Mouse (Mus musculus): ENCODE measurements around the gene Pramel1. TPM values are rescaled to one million over a fixed set of nuclear protein-coding genes. Genes with fewer than 3 reads are reported as not detected.
"Not testable (repeated sequence)": the region's sequence is repeated elsewhere in the genome, so short reads cannot be mapped to it uniquely, and the experiment has no call there.

Gene Pramel1
- polyA plus RNA-seq (2016; fragmentation: Nextera tagmentation; extraction: Ambion mirVana), result not detected in 2 replicates

- Histone ChIP-seq H3K27me3 (ENCODE audit: poor library complexity, severe bottlenecking) (peaks cover 5% of the 10 kb centered on the region), H3K9me3 (peaks cover 10% of the 10 kb centered on the region; the same call in 1 of the 2 replicates), H3K36me3 (replicated peaks) (no peaks in the 10 kb centered on the region), H3K4me3 (no peak within 1 kb of the TSS), H3K4me1 (0 out of 2 replicates have a peak, but pooled peaks cover 1% of the 10 kb centered on the region), H3K27ac (no peak within 1 kb of the TSS)
- 80% methylated on average over 26 of the region's 26 CpGs for WGBS
- no peak for DNase-seq (ENCODE audit: extremely low spot score, low spot score)
Observed at GRCm38 (mm10) chr4:143394181-143394580, at the start of gene Pramel1. Gene Pramel1, plus strand, starts transcription at chr4:143394428.

GRCm38 (mm10) chr4:143345491-143345890, 48.7 kb upstream of the Pramel1 start:
- not testable (repeated sequence) for H3K9me3 ChIP-seq; H3K4me3 ChIP-seq; DNase-seq (ENCODE audit: extremely low spot score, low spot score); H3K36me3 ChIP-seq (replicated peaks); H3K27ac ChIP-seq
- Histone ChIP-seq H3K27me3 (ENCODE audit: poor library complexity, severe bottlenecking) (peaks cover 33% of the 10 kb centered on the region), H3K4me1 (peaks cover 16% of the 10 kb centered on the region)
- 89% methylated on average over 5 of the region's 5 CpGs for WGBS

- Histone ChIP-seq H3K27me3 (ENCODE audit: poor library complexity, severe bottlenecking) (peaks cover 60% of the 10 kb centered on the region), H3K27ac (no peak overlapping the region), H3K36me3 (replicated peaks) (no peaks in the 10 kb centered on the region), H3K4me1 (peaks cover 18% of the 10 kb centered on the region), H3K9me3 (no peaks in the 10 kb centered on the region), H3K4me3 (no peak overlapping the region)
- WGBS, result 29% methylated on average over 5 of the region's 5 CpGs
- no peak for DNase-seq (ENCODE audit: extremely low spot score, low spot score)
Observed at GRCm38 (mm10) chr4:143348678-143349077, 45.5 kb upstream of the Pramel1 start.

DNA sequence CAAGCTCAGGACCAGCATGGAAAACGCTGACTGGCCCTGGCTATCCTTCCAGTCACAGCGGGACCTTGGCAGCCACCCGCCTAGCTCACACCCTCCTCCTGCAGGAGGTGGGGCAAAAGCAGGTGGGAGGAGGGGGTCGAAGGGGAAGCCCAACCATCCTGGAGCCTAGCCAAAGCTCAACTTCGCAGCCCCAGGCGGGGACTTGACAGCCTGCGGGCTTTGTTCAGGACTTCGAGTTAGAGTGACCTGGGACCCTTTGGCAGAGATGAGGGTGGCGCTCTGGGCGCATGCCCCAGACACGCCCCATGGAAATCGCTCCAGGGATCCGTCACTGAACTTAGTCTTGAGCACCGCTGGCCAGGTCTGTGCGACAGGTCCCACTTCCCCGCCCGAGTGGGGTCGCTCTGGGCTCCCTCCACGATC, 44.7 kb upstream of the Pramel1 start, which contains the start of gene Lrrc38:
Gene Lrrc38, plus strand, starts transcription at position 274 of the 423 bp plus-strand sequence.
- Histone ChIP-seq H3K27ac (peak within 1 kb of the TSS; percentile 60), H3K4me1 (peaks cover 18% of the 10 kb centered on the region), H3K36me3 (replicated peaks) (no peaks in the 10 kb centered on the region), H3K27me3 (ENCODE audit: poor library complexity, severe bottlenecking) (peaks cover 60% of the 10 kb centered on the region), H3K9me3 (no peaks in the 10 kb centered on the region), H3K4me3 (peak within 1 kb of the TSS; percentile 61)
- peak; percentile 17 for DNase-seq (ENCODE audit: extremely low spot score, low spot score)
- WGBS, result 2% methylated on average over 19 of the region's 19 CpGs

DNA sequence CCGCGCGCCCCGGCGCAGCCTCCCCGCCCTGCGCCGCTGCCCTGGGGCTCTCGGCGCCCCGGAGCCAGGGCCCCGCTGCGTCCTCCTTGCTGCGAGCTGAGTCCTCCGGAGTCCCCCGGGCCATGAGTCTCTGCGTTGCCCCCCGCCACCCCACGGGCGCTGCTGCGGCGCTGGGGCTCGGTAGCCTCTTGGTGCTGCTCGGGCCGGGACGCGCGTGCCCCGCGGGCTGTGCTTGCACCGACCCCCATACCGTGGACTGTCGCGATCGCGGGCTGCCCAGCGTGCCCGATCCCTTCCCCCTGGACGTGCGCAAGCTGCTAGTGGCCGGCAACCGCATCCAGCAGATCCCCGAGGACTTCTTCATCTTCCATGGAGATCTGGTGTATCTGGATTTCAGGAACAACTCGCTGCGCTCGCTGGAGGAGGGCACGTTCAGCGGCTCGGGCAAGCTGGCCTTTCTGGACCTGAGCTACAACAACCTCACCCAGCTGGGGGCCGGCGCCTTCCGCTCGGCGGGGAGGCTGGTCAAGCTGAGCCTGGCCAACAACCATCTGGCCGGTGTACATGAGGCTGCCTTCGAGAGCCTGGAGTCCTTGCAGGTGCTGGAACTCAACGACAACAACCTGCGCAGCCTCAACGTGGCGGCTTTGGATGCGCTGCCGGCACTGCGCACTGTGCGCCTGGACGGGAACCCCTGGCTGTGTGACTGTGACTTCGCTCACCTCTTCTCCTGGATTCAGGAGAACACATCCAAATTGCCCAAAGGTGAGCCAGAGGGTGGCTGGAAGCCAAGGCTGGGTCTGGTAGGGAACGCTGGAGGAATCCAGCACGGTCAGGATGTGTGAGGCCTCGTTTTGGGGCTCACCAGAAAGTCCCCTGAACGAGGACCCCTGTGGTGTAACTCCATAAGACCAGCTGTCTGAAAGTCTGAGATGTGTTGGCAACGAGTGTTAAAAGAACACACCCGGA, 43.9 kb upstream of the Pramel1 start:
- H3K27me3 ChIP-seq (ENCODE audit: poor library complexity, severe bottlenecking), result peaks cover 60% of the 10 kb centered on the region
- H3K36me3 ChIP-seq (replicated peaks), result no peaks in the 10 kb centered on the region
- peaks cover 18% of the 10 kb centered on the region for H3K4me1 ChIP-seq
- peak overlapping the region; percentile 60 for H3K27ac ChIP-seq
- peak overlapping the region; percentile 61 for H3K4me3 ChIP-seq
- 3% methylated on average over 72 of the region's 72 CpGs for WGBS
- DNase-seq (ENCODE audit: extremely low spot score, low spot score), result peak; percentile 26
- H3K9me3 ChIP-seq, result no peaks in the 10 kb centered on the region

GRCm38 (mm10) chr4:143352301-143352700, 41.9 kb upstream of the Pramel1 start:
- Histone ChIP-seq H3K36me3 (replicated peaks) (no peaks in the 10 kb centered on the region), H3K9me3 (no peaks in the 10 kb centered on the region), H3K27me3 (ENCODE audit: poor library complexity, severe bottlenecking) (peaks cover 59% of the 10 kb centered on the region), H3K4me1 (peaks cover 18% of the 10 kb centered on the region), H3K4me3 (no peak overlapping the region), H3K27ac (no peak overlapping the region)
- DNase-seq (ENCODE audit: extremely low spot score, low spot score), result no peak
- 71% methylated on average over 4 of the region's 4 CpGs for WGBS

DNA sequence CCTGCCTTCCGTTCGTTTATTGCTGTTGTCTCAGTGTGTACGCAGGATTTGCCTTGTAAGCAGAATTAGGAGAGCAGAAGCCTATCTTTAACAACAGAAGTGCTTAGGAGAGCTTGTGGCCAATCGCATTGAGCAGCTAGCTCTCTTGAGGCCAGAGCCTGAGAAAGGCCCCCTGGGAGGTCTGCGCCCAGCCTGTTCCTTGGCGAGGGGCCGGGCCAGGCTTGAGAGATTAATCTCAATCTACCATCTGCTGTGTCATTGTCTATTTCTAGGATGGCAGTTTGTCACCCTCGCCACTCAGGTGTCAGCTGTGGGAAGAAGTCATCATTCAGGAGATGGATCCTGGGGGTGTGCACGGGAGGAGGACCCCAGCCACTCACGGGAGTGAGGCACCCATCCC, 32.7 kb upstream of the Pramel1 start:
- Histone ChIP-seq H3K4me3 (no peak overlapping the region), H3K4me1 (peaks cover 6% of the 10 kb centered on the region), H3K27me3 (ENCODE audit: poor library complexity, severe bottlenecking) (no peaks in the 10 kb centered on the region), H3K36me3 (replicated peaks) (no peaks in the 10 kb centered on the region), H3K27ac (no peak overlapping the region), H3K9me3 (peaks cover 3% of the 10 kb centered on the region; the same call in 1 of the 2 replicates)
- DNase-seq (ENCODE audit: extremely low spot score, low spot score), result no peak
- 75% methylated on average over 10 of the region's 10 CpGs for WGBS

GRCm38 (mm10) chr4:143366415-143367041, 27.7 kb upstream of the Pramel1 start:
- Histone ChIP-seq H3K27me3 (ENCODE audit: poor library complexity, severe bottlenecking) (no peaks in the 10 kb centered on the region), H3K9me3 (peaks cover 3% of the 10 kb centered on the region; the same call in 1 of the 2 replicates), H3K4me1 (peaks cover 9% of the 10 kb centered on the region), H3K4me3 (peak overlapping the region; percentile 5; the same call in 1 of the 2 replicates), H3K36me3 (replicated peaks) (no peaks in the 10 kb centered on the region), H3K27ac (peak overlapping the region; percentile 56; the same call in 1 of the 2 replicates)
- WGBS, result 38% methylated on average over 15 of the region's 15 CpGs
- no peak for DNase-seq (ENCODE audit: extremely low spot score, low spot score)

DNA sequence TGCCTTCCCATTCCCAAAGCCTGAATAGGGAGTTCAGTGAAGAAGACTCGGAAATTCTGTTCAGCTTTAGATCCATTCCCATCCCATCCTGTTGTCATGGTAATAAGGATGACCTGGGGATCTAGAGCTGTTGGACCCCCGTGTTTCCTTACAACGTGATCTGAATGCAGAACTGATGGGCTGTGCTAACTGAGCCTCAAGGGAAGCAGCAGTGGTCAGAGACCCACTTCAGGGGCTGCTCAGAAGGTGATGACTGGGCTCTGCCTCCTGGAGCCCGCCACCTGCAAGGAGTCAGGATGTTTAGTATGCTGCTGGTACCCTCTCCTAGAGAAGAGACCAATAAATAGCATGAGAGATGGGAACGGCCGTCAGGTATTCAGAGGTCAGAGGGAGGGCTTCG, 14.7 kb upstream of the Pramel1 start:
- Histone ChIP-seq H3K4me3 (no peak overlapping the region), H3K4me1 (peaks cover 13% of the 10 kb centered on the region), H3K27ac (peak overlapping the region; percentile 63; the same call in 1 of the 2 replicates), H3K9me3 (no peaks in the 10 kb centered on the region), H3K27me3 (ENCODE audit: poor library complexity, severe bottlenecking) (peaks cover 21% of the 10 kb centered on the region), H3K36me3 (replicated peaks) (no peaks in the 10 kb centered on the region)
- no peak for DNase-seq (ENCODE audit: extremely low spot score, low spot score)
- 42% methylated on average over 7 of the region's 7 CpGs for WGBS

- H3K27me3 ChIP-seq (ENCODE audit: poor library complexity, severe bottlenecking), result peaks cover 21% of the 10 kb centered on the region
- peak overlapping the region; percentile 63; the same call in 1 of the 2 replicates for H3K27ac ChIP-seq
- H3K36me3 ChIP-seq (replicated peaks), result no peaks in the 10 kb centered on the region
- H3K9me3 ChIP-seq, result no peaks in the 10 kb centered on the region
- DNase-seq (ENCODE audit: extremely low spot score, low spot score), result peak; percentile 16
- 36% methylated on average over 15 of the region's 15 CpGs for WGBS
- peaks cover 13% of the 10 kb centered on the region for H3K4me1 ChIP-seq
- H3K4me3 ChIP-seq, result no peak overlapping the region
Observed at GRCm38 (mm10) chr4:143379931-143380715, 14.1 kb upstream of the Pramel1 start.

DNA sequence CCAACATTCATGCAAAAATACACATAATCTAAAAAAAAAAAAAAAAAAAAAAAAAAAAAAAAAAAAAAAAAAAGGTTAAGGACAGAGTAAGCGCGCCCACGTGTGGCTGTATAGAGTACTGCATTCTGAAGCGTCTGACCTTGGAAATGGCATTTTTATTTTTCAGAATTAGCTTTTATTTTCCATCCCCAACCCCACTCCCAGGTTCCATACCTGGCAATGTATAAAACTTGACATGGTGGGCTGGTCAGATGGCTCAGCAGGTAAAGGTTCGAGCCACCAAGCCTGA, 13.6 kb upstream of the Pramel1 start:
- peak; percentile 26 for DNase-seq (ENCODE audit: extremely low spot score, low spot score)
- H3K9me3 ChIP-seq, result no peaks in the 10 kb centered on the region
- H3K36me3 ChIP-seq (replicated peaks), result no peaks in the 10 kb centered on the region
- peaks cover 21% of the 10 kb centered on the region for H3K27me3 ChIP-seq (ENCODE audit: poor library complexity, severe bottlenecking)
- H3K27ac ChIP-seq, result no peak overlapping the region
- H3K4me1 ChIP-seq, result peaks cover 13% of the 10 kb centered on the region
- no peak overlapping the region for H3K4me3 ChIP-seq
- WGBS, result 2% methylated on average over 5 of the region's 5 CpGs

DNA sequence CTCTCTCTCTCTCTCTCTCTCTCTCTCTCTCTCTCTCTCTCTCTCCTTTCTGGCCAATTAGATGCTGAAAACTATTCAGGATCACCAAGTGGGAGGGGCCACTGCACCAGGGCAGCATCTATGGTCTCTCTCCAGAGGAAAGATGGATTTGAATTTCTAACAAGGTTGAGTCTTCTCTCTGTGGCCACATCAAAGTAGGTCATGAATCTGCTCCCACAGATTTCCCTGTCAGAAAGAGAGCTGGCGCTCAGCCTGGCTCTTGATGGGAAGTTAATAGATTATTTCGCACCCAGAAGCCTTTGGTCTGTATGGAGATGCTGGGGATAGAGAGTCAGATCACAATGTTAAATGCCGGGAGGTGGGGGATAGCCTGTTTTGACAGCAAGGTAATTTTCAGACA, 12.1 kb upstream of the Pramel1 start:
- 78% methylated on average over 3 of the region's 3 CpGs for WGBS
- H3K9me3 ChIP-seq, result no peaks in the 10 kb centered on the region
- H3K4me3 ChIP-seq, result no peak overlapping the region
- DNase-seq (ENCODE audit: extremely low spot score, low spot score), result no peak
- H3K27ac ChIP-seq, result no peak overlapping the region
- H3K27me3 ChIP-seq (ENCODE audit: poor library complexity, severe bottlenecking), result peaks cover 21% of the 10 kb centered on the region
- H3K4me1 ChIP-seq, result peaks cover 13% of the 10 kb centered on the region
- no peaks in the 10 kb centered on the region for H3K36me3 ChIP-seq (replicated peaks)
